Mouse (Mus musculus) MEL (cell line): ENCODE data around the gene Tmem52b.

Experiments
- CTCF ChIP-seq, 3 experiments: IDR thresholded peaks in 2 of 3; conservative IDR thresholded peaks in 1 of 3; 2 replicates each; pipeline ENCODE4 v1.5.1; 2011 to 2012; ENCODE audit warnings: low read length in 3 of 3, low read depth in 2 of 3, mild to moderate bottlenecking in 2 of 3, improper control_type of control experiment in 1 of 3, inconsistent platforms in 1 of 3, mixed read lengths in 1 of 3, moderate library complexity in 1 of 3; ENCODE audit not compliant: control insufficient read depth in 1 of 3, insufficient read depth in 1 of 3, poor library complexity in 1 of 3, severe bottlenecking in 1 of 3
- EP300 ChIP-seq, 2 experiments: IDR thresholded peaks; 2 replicates each; pipeline ENCODE4 v1.6.1; 2011; ENCODE audit warnings: improper control_type of control experiment in 2 of 2, low read length in 2 of 2, low read depth in 1 of 2, mild to moderate bottlenecking in 1 of 2
- MYC ChIP-seq: IDR thresholded peaks from 2 replicates; pipeline ENCODE4 v1.6.1; 2011; ENCODE audit warnings: low read depth, mild to moderate bottlenecking, low read length, improper control_type of control experiment, moderate library complexity
- POLR2A ChIP-seq, 2 experiments: IDR thresholded peaks; 2 replicates each; pipeline ENCODE4 v1.6.1; 2011 to 2012; ENCODE audit warnings: low read length in 2 of 2, mild to moderate bottlenecking in 2 of 2, control low read depth in 1 of 2, improper control_type of control experiment in 1 of 2, low read depth in 1 of 2, moderate library complexity in 1 of 2; ENCODE audit not compliant: control insufficient read depth in 1 of 2, insufficient read depth in 1 of 2, poor library complexity in 1 of 2
- SMC3 ChIP-seq: IDR thresholded peaks from 2 replicates; pipeline ENCODE4 v1.6.1; 2011; ENCODE audit warnings: low read depth, low read length, improper control_type of control experiment
- TCF12 ChIP-seq: IDR thresholded peaks from 2 replicates; pipeline ENCODE4 v1.6.1; 2014; ENCODE audit warnings: low read depth, mild to moderate bottlenecking, inconsistent platforms, low read length, improper control_type of control experiment, moderate library complexity
- UBTF ChIP-seq: IDR thresholded peaks from 2 replicates; pipeline ENCODE4 v1.6.1; 2012; ENCODE audit warnings: low read depth, mild to moderate bottlenecking, inconsistent platforms, low read length, improper control_type of control experiment, moderate library complexity, borderline replicate concordance; ENCODE audit not compliant: insufficient read depth

GRCm38 (mm10) chr6:129472627-129473026, 39.7 kb upstream of the Tmem52b start:
- TF ChIP-seq MYC (no peak), POLR2A (IDR thresholded peaks at IDR 0.05; ENCODE audit: control insufficient read depth in 1 of 2, insufficient read depth in 1 of 2, low read depth in 1 of 2, low read length in 2 of 2, poor library complexity in 1 of 2) (no peak), CTCF (IDR thresholded peaks at IDR 0.05 in 2 of 3, conservative IDR thresholded peaks at IDR 0.05 in 1 of 3; ENCODE audit: control insufficient read depth in 1 of 3, insufficient read depth in 1 of 3, low read depth in 2 of 3, low read length in 3 of 3, poor library complexity in 1 of 3, severe bottlenecking in 1 of 3) (no peak), UBTF (no peak), TCF12 (no peak), EP300 (IDR thresholded peaks at IDR 0.05; ENCODE audit: low read depth in 1 of 2, low read length in 2 of 2) (no peak), SMC3 (no peak)
